Mouse (Mus musculus) midbrain, embryonic 13.5 days (tissue): ENCODE results near the gene Ldlr. TPM values are rescaled to one million over a fixed set of nuclear protein-coding genes. Genes with fewer than 3 reads are reported as not detected.

Experiments
- ATAC-seq: fragments of 200-750 bp; cut with Nextera tagmentation; 2 replicates; pipeline ENCODE4 v1.8.0; 2017; ENCODE audit warnings: mild to moderate bottlenecking, moderate TSS enrichment, moderate library complexity
- H3K27ac ChIP-seq: fragments of 300-500 bp; sonication (generic); 2 replicates; pipeline ENCODE4 v1.5.1; 2015; ENCODE audit warnings: inconsistent platforms, mild to moderate bottlenecking, moderate library complexity
- H3K27me3 ChIP-seq: fragments of 300-500 bp; sonication (generic); 2 replicates; pipeline ENCODE4 v1.6.1; 2015; ENCODE audit warnings: mild to moderate bottlenecking, inconsistent platforms
- H3K36me3 ChIP-seq: fragments of 300-500 bp; sonication (generic); 2 replicates; pipeline ENCODE4 v1.6.1; 2015; ENCODE audit warnings: mild to moderate bottlenecking, inconsistent platforms
- H3K4me1 ChIP-seq: fragments of 300-500 bp; sonication (generic); replicated peaks from 2 replicates; pipeline ENCODE4 v1.6.1; 2015; ENCODE audit warnings: inconsistent platforms
- H3K4me2 ChIP-seq: fragments of 300-500 bp; sonication (generic); replicated peaks from 2 replicates; pipeline ENCODE4 v1.6.1; 2015; ENCODE audit warnings: moderate library complexity, mild to moderate bottlenecking, inconsistent platforms
- H3K4me3 ChIP-seq: fragments of 300-500 bp; sonication (generic); replicated peaks from 2 replicates; pipeline ENCODE4 v1.5.1; 2015; ENCODE audit warnings: mild to moderate bottlenecking, inconsistent platforms
- H3K9ac ChIP-seq: fragments of 300-500 bp; sonication (generic); replicated peaks from 2 replicates; pipeline ENCODE4 v1.6.1; 2015; ENCODE audit warnings: mild to moderate bottlenecking, inconsistent platforms
- H3K9me3 ChIP-seq: fragments of 300-500 bp; sonication (generic); 2 replicates; pipeline ENCODE4 v1.6.1; 2016; ENCODE audit warnings: mild to moderate bottlenecking, inconsistent platforms
- WGBS: fragments of 180-500 bp; shearing (Covaris S2); methylation state at CpG from one replicate; pipeline ENCODE4 v1.1.7; 2015; 5-methylcytosine and 5-hydroxymethylcytosine counted together
- polyA plus RNA-seq: library from polyadenylated mRNA; unstranded; fragments of >200 nt; fragmentation: Nextera tagmentation; extraction: Ambion mirVana; gene quantifications from 2 replicates; pipeline ENCODE4 v1.2.1, GENCODE M21; 2015

The Ldlr gene
- polyA plus RNA-seq, 1 experiment from 2014 or later: 18.7 TPM

- Histone ChIP-seq H3K27ac (no peak within 1 kb of the TSS), H3K36me3 (peaks cover 14% of the 10 kb centered on the region), H3K27me3 (no peaks in the 10 kb centered on the region), H3K4me3 (peak within 1 kb of the TSS; percentile 67), H3K4me2 (peak within 1 kb of the TSS; percentile 78), H3K9ac (peak within 1 kb of the TSS; percentile 63), H3K9me3 (no peaks in the 10 kb centered on the region), H3K4me1 (peaks cover 19% of the 10 kb centered on the region)
- ATAC-seq: peak; percentile 87
- under 1% methylated on average over 52 of the region's 52 CpGs for WGBS
Measured at GRCm38 (mm10) chr9:21798345-21799009, 75.2 kb downstream of the Ldlr start, which contains the start of gene Kank2. TSS of gene Kank2 (minus strand) at chr9:21798744.

DNA sequence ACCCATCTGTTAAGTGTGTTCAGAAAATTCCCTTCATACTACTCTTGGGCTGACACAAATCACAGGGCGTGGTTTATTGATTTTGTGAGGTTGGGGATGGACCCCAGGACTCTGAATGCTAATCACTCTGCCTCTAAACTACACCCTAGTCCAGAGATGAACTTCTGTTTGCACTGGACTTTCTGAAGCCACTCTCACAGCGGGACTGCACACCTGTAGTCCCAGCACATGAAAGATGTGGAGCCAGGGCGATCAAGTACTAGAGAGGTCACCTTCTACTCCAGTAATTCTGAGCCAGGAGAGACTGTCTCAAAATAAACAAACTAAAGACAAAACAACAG is 75.7 kb downstream of the Ldlr start:
- H3K4me2 ChIP-seq: peak overlapping the region; percentile 78
- WGBS: 56% methylated on average over 3 of the region's 3 CpGs
- H3K27me3 ChIP-seq: no peaks in the 10 kb centered on the region
- ATAC-seq: no peak
- H3K4me1 ChIP-seq: peaks cover 19% of the 10 kb centered on the region
- H3K27ac ChIP-seq: no peak overlapping the region
- H3K36me3 ChIP-seq: peaks cover 10% of the 10 kb centered on the region
- no peaks in the 10 kb centered on the region for H3K9me3 ChIP-seq
- peak overlapping the region; percentile 67 for H3K4me3 ChIP-seq
- H3K9ac ChIP-seq: no peak overlapping the region

Other genes starting within 250 kb of the Ldlr start
- gene Tmed1, start 213.2 kb upstream of the Ldlr start, polyA plus RNA-seq: 57.2 and 60.3 TPM in 2 replicates
- gene AB124611, start 197.3 kb upstream of the Ldlr start, polyA plus RNA-seq: 5.1 and 6.3 TPM in 2 replicates
- gene Carm1, start 176.6 kb upstream of the Ldlr start, polyA plus RNA-seq: 32.1 and 39.6 TPM in 2 replicates
- 52.8 and 58.6 TPM in 2 replicates for gene Timm29, start 130.8 kb upstream of the Ldlr start, polyA plus RNA-seq
- gene Yipf2, start 130.7 kb upstream of the Ldlr start, polyA plus RNA-seq: 28.7 and 28.8 TPM in 2 replicates
- gene Smarca4, start 107.3 kb upstream of the Ldlr start, polyA plus RNA-seq: 172 and 183 TPM in 2 replicates
- 36.2 and 44.6 TPM in 2 replicates for gene Spc24, start 36.8 kb downstream of the Ldlr start, polyA plus RNA-seq
- gene Kank2, start 75.3 kb downstream of the Ldlr start, polyA plus RNA-seq: 3.3 and 4.3 TPM in 2 replicates
- 0.24 and 0.43 TPM in 2 replicates for gene Angptl8, start 112.0 kb downstream of the Ldlr start, polyA plus RNA-seq
- gene Dock6, start 129.2 kb downstream of the Ldlr start, polyA plus RNA-seq: 14.2 and 17.0 TPM in 2 replicates
- 10.8 and 11.4 TPM in 2 replicates for gene Rab3d, start 194.7 kb downstream of the Ldlr start, polyA plus RNA-seq
- 7.1 and 10.3 TPM in 2 replicates for gene Ccdc159, start 204.0 kb downstream of the Ldlr start, polyA plus RNA-seq
- gene Tmem205, start 204.1 kb downstream of the Ldlr start, polyA plus RNA-seq: 41.1 and 42.0 TPM in 2 replicates
- gene Plppr2, start 213.6 kb downstream of the Ldlr start, polyA plus RNA-seq: 65.8 and 72.0 TPM in 2 replicates
- 9.8 and 12.6 TPM in 2 replicates for gene Swsap1, start 232.3 kb downstream of the Ldlr start, polyA plus RNA-seq
- gene Epor, start 240.0 kb downstream of the Ldlr start, polyA plus RNA-seq: 1.4 and 2.5 TPM in 2 replicates